In genomic region chr13:115089020-115089394, GRCm38 (mm10) we compare ENCODE assay signal across 8 mouse cellular contexts. TPM values are rescaled to one million over a fixed set of nuclear protein-coding genes. Genes with fewer than 3 reads are reported as not detected.
DNase-seq lines count a peak whose midpoint lies in the region; ATAC-seq and TF ChIP-seq lines count a peak whose summit lies in the region.

No protein-coding gene starts in this region.

- H3K4me1 ChIP-seq in heart, embryonic 14.5 days (ENCODE audit: control insufficient read depth in 2 of 2, insufficient read depth in 2 of 2, low read length in 2 of 2) = peaks cover 13 to 39% of the 10 kb centered on the region in 2 experiments
- H3K4me1 ChIP-seq in G1E (ENCODE audit: insufficient read depth, low read depth, low read length) = peaks cover 44% of the 10 kb centered on the region
- H3K4me1 ChIP-seq in forebrain, postnatal 0 days (ENCODE audit: insufficient read depth) = peaks cover 4% of the 10 kb centered on the region; the same call in 1 of the 2 replicates

- H3K36me3 ChIP-seq in heart, embryonic 14.5 days (ENCODE audit: control insufficient read depth, insufficient read depth, low read length) = peaks cover 31% of the 10 kb centered on the region
- peaks cover 32% of the 10 kb centered on the region for H3K36me3 ChIP-seq in G1E (replicated peaks)
- no peaks in the 10 kb centered on the region for H3K36me3 ChIP-seq in forebrain, postnatal 0 days (ENCODE audit: insufficient read depth)
- no peaks in the 10 kb centered on the region for H3K36me3 ChIP-seq in macrophage (ENCODE audit: inconsistent target)

- H3K27me3 ChIP-seq in heart, embryonic 14.5 days (ENCODE audit: control insufficient read depth, insufficient read depth, low read length) = no peaks in the 10 kb centered on the region
- H3K27me3 ChIP-seq in G1E (ENCODE audit: insufficient read depth, low read length) = no peaks in the 10 kb centered on the region
- H3K27me3 ChIP-seq in forebrain, postnatal 0 days (ENCODE audit: insufficient read depth, low read length) = no peaks in the 10 kb centered on the region

- no peaks in the 10 kb centered on the region for H3K9me3 ChIP-seq in heart, embryonic 14.5 days (ENCODE audit: control insufficient read depth, low read length)
- H3K9me3 ChIP-seq in G1E (replicated peaks) = no peaks in the 10 kb centered on the region
- H3K9me3 ChIP-seq in forebrain, postnatal 0 days (ENCODE audit: low read length) = no peaks in the 10 kb centered on the region

- peak overlapping the region; percentile 97 for H3K4me2 ChIP-seq in heart, embryonic 14.5 days (ENCODE audit: low read length)
- H3K4me2 ChIP-seq in forebrain, postnatal 0 days (ENCODE audit: low read depth) = peak overlapping the region; percentile 96

- no peak for ATAC-seq in heart, embryonic 14.5 days (ENCODE audit: insufficient number of reproducible peaks, insufficient read depth, low FRiP score, low read depth)
- no peak for ATAC-seq in G1E (ENCODE audit: extremely low read depth, insufficient number of reproducible peaks, low FRiP score, poor library complexity, severe bottlenecking)
- ATAC-seq in forebrain, postnatal 0 days = no peak

- DNase-seq in heart, adult 8-10 months (ENCODE audit: low spot score) = no peak
- DNase-seq in G1E (ENCODE audit: low spot score) (no peak), MN1 (ENCODE audit: low spot score) (no peak)
- no peak for DNase-seq in forebrain, postnatal 0 days
- no peak for DNase-seq in adrenal gland, postnatal 14 days
- no peak for DNase-seq in thymus, postnatal 25 days

- H3K4me3 ChIP-seq in heart, embryonic 14.5 days (ENCODE audit: control insufficient read depth in 1 of 2, insufficient read depth in 1 of 2, low read depth in 1 of 2, low read length in 2 of 2) = peak overlapping the region; percentile 57 to 73
- peak overlapping the region; percentile 97 for H3K4me3 ChIP-seq in G1E (ENCODE audit: low read depth, low read length)
- peak overlapping the region; percentile 66 for H3K4me3 ChIP-seq in forebrain, postnatal 0 days (ENCODE audit: low read depth, low read length)
- H3K4me3 ChIP-seq in macrophage (ENCODE audit: inconsistent target) = peak overlapping the region; percentile 59

- H3K27ac ChIP-seq in heart, embryonic 14.5 days (replicated peaks in 1 of 2; ENCODE audit: control insufficient read depth in 1 of 2, insufficient read depth in 1 of 2, low read depth in 2 of 2, low read length in 2 of 2) = peak overlapping the region; percentile 98 to 99
- no peak overlapping the region for H3K27ac ChIP-seq in forebrain, postnatal 0 days (ENCODE audit: low read depth, low read length)
- H3K27ac ChIP-seq in macrophage = no peak overlapping the region

- H3K9ac ChIP-seq in heart, embryonic 14.5 days (ENCODE audit: low read length) = peak overlapping the region; percentile 90
- H3K9ac ChIP-seq in forebrain, postnatal 0 days = no peak overlapping the region

- peaks cover 21% of the 10 kb centered on the region; the same call in 1 of the 2 replicates for H3K79me2 ChIP-seq in macrophage (ENCODE audit: inconsistent target)

- no peak for TF ChIP-seq CTCF in G1E (IDR thresholded peaks at IDR 0.05; ENCODE audit: low read depth, low read length)
- no peak for TF ChIP-seq CTCF in forebrain, postnatal 0 days (IDR thresholded peaks at IDR 0.05; ENCODE audit: low read depth)

- 42% methylated on average over 11 of the region's 11 CpGs for WGBS in heart, embryonic 14.5 days
- 70% methylated on average over 11 of the region's 11 CpGs for WGBS in forebrain, postnatal 0 days
- WGBS in macrophage (ENCODE audit: missing documents) = 54% methylated on average over 11 of the region's 11 CpGs

RNA-seq across cellular contexts. Expression of gene Pelo, which starts 1.0 kb away (rescaled TPM):
- 6.8 and 7.3 TPM in 2 replicates for polyA plus RNA-seq in heart, embryonic 14.5 days (2014; fragmentation: Nextera tagmentation; extraction: Ambion mirVana)
- total RNA-seq in heart, adult 8-10 months (2022) = 10 to 100 TPM; 14.1 to 19.2 (median 17.9) TPM
- 10.0 and 13.3 TPM in 2 replicates for total RNA-seq in G1E (2014; fragmentation: Nextera tagmentation)
- total RNA-seq in G1E (2017) = 7.9 and 10.3 TPM in 2 replicates
- 27.9 and 30.6 TPM in 2 replicates for polyA plus RNA-seq in G1E (2012)
- total RNA-seq in forebrain, postnatal 0 days (2014; rRNA removed) = 10.1 and 12.2 TPM in 2 replicates
- polyA plus RNA-seq in forebrain, postnatal 0 days (2015; fragmentation: Nextera tagmentation; extraction: Ambion mirVana) = 6.2 and 6.6 TPM in 2 replicates
- total RNA-seq in macrophage (2018; cell fraction: chromatin; rRNA removed) = 1 to 10 TPM; 1.5 to 6.6 (median 3.2) TPM
- total RNA-seq in macrophage (2018; cell fraction: cytosol; rRNA removed) = 10 to 100 TPM in 15 of 26 experiments, 1 to 10 TPM in 11; 5.3 to 15.6 (median 11.0) TPM
- total RNA-seq in macrophage (2018; cell fraction: nucleus; rRNA removed) = 10 to 100 TPM in 6 of 26 experiments, 1 to 10 TPM in 20; 3.0 to 13.0 (median 7.0) TPM
- polyA plus RNA-seq in macrophage (2018) = 7.0 to 15.3 TPM (median 11.5 TPM) in 3 replicates
- 22.6 and 29.8 TPM in 2 replicates for total RNA-seq in adrenal gland, postnatal 14 days (2021)

RNA-seq across cellular contexts. Expression of gene Gm49395, which starts 12.7 kb away (rescaled TPM):
- 8.4 and 11.1 TPM in 2 replicates for polyA plus RNA-seq in heart, embryonic 14.5 days (2014; fragmentation: Nextera tagmentation; extraction: Ambion mirVana)
- 10 to 100 TPM in 1 of 4 experiments, 1 to 10 TPM in 3; 7.6 to 12.9 (median 9.2) TPM for total RNA-seq in heart, adult 8-10 months (2022)
- 5.3 TPM in 1 of 2 replicates, not detected in the other for total RNA-seq in G1E (2014; fragmentation: Nextera tagmentation)
- not detected in 2 replicates for total RNA-seq in G1E (2017)
- polyA plus RNA-seq in G1E (2012) = 1.2 and 1.4 TPM in 2 replicates
- total RNA-seq in forebrain, postnatal 0 days (2014; rRNA removed) = 3.1 and 4.1 TPM in 2 replicates
- 3.5 TPM in 2 replicates for polyA plus RNA-seq in forebrain, postnatal 0 days (2015; fragmentation: Nextera tagmentation; extraction: Ambion mirVana)
- total RNA-seq in macrophage (2018; cell fraction: chromatin; rRNA removed) = 1 to 10 TPM in 5 of 26 experiments, under 1 TPM in 1, not detected in 20; 0.92 to 1.7 (median 1.2) TPM
- 1 to 10 TPM in 1 of 26 experiments, under 1 TPM in 13, not detected in 12; 0.14 to 1.2 (median 0.36) TPM for total RNA-seq in macrophage (2018; cell fraction: cytosol; rRNA removed)
- 1 to 10 TPM in 11 of 26 experiments, under 1 TPM in 2, not detected in 13; 0.77 to 3.0 (median 1.7) TPM for total RNA-seq in macrophage (2018; cell fraction: nucleus; rRNA removed)
- polyA plus RNA-seq in macrophage (2018) = not detected in 3 replicates
- total RNA-seq in adrenal gland, postnatal 14 days (2021) = 7.0 and 14.0 TPM in 2 replicates

RNA-seq across cellular contexts. Expression of gene Itga1, which starts 12.8 kb away (rescaled TPM):
- 32.6 and 32.9 TPM in 2 replicates for polyA plus RNA-seq in heart, embryonic 14.5 days (2014; fragmentation: Nextera tagmentation; extraction: Ambion mirVana)
- 10 to 100 TPM; 24.4 to 34.2 (median 33.7) TPM for total RNA-seq in heart, adult 8-10 months (2022)
- 0.05 TPM in 1 of 2 replicates, not detected in the other for total RNA-seq in G1E (2014; fragmentation: Nextera tagmentation)
- 0.12 and 0.44 TPM in 2 replicates for total RNA-seq in G1E (2017)
- not detected in 2 replicates for polyA plus RNA-seq in G1E (2012)
- 4.4 and 8.2 TPM in 2 replicates for total RNA-seq in forebrain, postnatal 0 days (2014; rRNA removed)
- 2.6 and 3.2 TPM in 2 replicates for polyA plus RNA-seq in forebrain, postnatal 0 days (2015; fragmentation: Nextera tagmentation; extraction: Ambion mirVana)
- 1 to 10 TPM in 4 of 26 experiments, under 1 TPM in 17, not detected in 5; 0.06 to 1.5 (median 0.44) TPM for total RNA-seq in macrophage (2018; cell fraction: chromatin; rRNA removed)
- total RNA-seq in macrophage (2018; cell fraction: cytosol; rRNA removed) = under 1 TPM; 0.03 to 0.38 (median 0.15) TPM
- total RNA-seq in macrophage (2018; cell fraction: nucleus; rRNA removed) = 1 to 10 TPM in 9 of 26 experiments, under 1 TPM in 15, not detected in 2; 0.11 to 2.3 (median 0.77) TPM
- 0.21 to 0.33 TPM (median 0.22 TPM) in 3 replicates for polyA plus RNA-seq in macrophage (2018)
- 49.7 and 50.3 TPM in 2 replicates for total RNA-seq in adrenal gland, postnatal 14 days (2021)

Comparison
In these comparisons a context has a peak if more than half of its experiments do, and no peak if none do; other contexts are left out.
1. H3K27ac ChIP-seq: peak in heart, embryonic 14.5 days (2 of 2); none in forebrain, postnatal 0 days (single experiment) and macrophage (single experiment).
2. Peak in every context shown above with its lines, with median percentiles within 50 percentile points of each other: H3K4me3 ChIP-seq.